Mouse (Mus musculus) cerebellum, adult 11 months (tissue): ENCODE data around the gene Ercc6l.
"Not testable (repeated sequence)": the region's sequence is repeated elsewhere in the genome, so short reads cannot be mapped to it uniquely, and the experiment has no call there.

Experiments used
- DNase-seq: peaks from one replicate; pipeline ENCODE4 v3.0.0; 2022

The Ercc6l gene

GRCm38 (mm10) chrX:102156618-102157422 is at the start of gene Ercc6l:
Gene Ercc6l, minus strand, starts transcription at chrX:102157091.
- peak; percentile 87 for DNase-seq

- no peak for DNase-seq
These were observed 33.9 kb upstream of the Ercc6l start for GRCm38 (mm10) chrX:102190840-102191239.

GRCm38 (mm10) chrX:102189581-102189980 is 32.7 kb upstream of the Ercc6l start:
- DNase-seq = no peak

- DNase-seq = peak; percentile 64
These were observed 32.0 kb upstream of the Ercc6l start, which contains the start of gene Rps4x for GRCm38 (mm10) chrX:102188712-102189497. Gene Rps4x, minus strand, starts transcription at chrX:102189394.

- DNase-seq = no peak
These were observed 30.3 kb upstream of the Ercc6l start for GRCm38 (mm10) chrX:102187023-102187699.

GRCm38 (mm10) chrX:102182575-102182974 is 25.7 kb upstream of the Ercc6l start:
- no peak for DNase-seq

GRCm38 (mm10) chrX:102175538-102176287 is 18.8 kb upstream of the Ercc6l start:
- DNase-seq = no peak

GRCm38 (mm10) chrX:102170900-102171299 is 14.0 kb upstream of the Ercc6l start:
- no peak for DNase-seq

GRCm38 (mm10) chrX:102170135-102170534 is 13.2 kb upstream of the Ercc6l start:
- no peak for DNase-seq

- no peak for DNase-seq
These were observed 12.8 kb upstream of the Ercc6l start for GRCm38 (mm10) chrX:102169724-102170123.

GRCm38 (mm10) chrX:102166986-102167385 is 10.1 kb upstream of the Ercc6l start:
- no peak for DNase-seq

- no peak for DNase-seq
These were observed 9.6 kb upstream of the Ercc6l start for GRCm38 (mm10) chrX:102166521-102166920.

GRCm38 (mm10) chrX:102163529-102163928 is 6.6 kb upstream of the Ercc6l start:
- DNase-seq = no peak

- no peak for DNase-seq
These were observed 6.2 kb upstream of the Ercc6l start for GRCm38 (mm10) chrX:102163096-102163495.

- DNase-seq = no peak
These were observed 3.6 kb upstream of the Ercc6l start for GRCm38 (mm10) chrX:102160528-102160927.

GRCm38 (mm10) chrX:102159778-102160177 is 2.9 kb upstream of the Ercc6l start:
- peak; percentile 4 for DNase-seq

GRCm38 (mm10) chrX:102157423-102157791 is 516 bp upstream of the Ercc6l start:
- no peak for DNase-seq

GRCm38 (mm10) chrX:102141157-102141556 is 15.7 kb downstream of the Ercc6l start:
- no peak for DNase-seq

GRCm38 (mm10) chrX:102121321-102121720 is 35.6 kb downstream of the Ercc6l start:
- DNase-seq = no peak

- DNase-seq = peak; percentile 89
These were observed 37.6 kb downstream of the Ercc6l start, which contains the start of gene Pin4 for GRCm38 (mm10) chrX:102119042-102119864. Gene Pin4, plus strand, starts transcription at chrX:102119447.

GRCm38 (mm10) chrX:102115676-102116075 is 41.2 kb downstream of the Ercc6l start:
- no peak for DNase-seq

GRCm38 (mm10) chrX:102109349-102109748 is 47.5 kb downstream of the Ercc6l start:
- not testable (repeated sequence) for DNase-seq
